Mouse (Mus musculus) heart, embryonic 13.5 days (tissue): Measurements from ENCODE around the gene Tnfrsf4. TPM values are rescaled to one million over a fixed set of nuclear protein-coding genes. Genes with fewer than 3 reads are reported as not detected.

ENCODE experiments used
- ATAC-seq: fragments of 200-750 bp; cut with Nextera tagmentation; 2 replicates; pipeline ENCODE4 v1.8.0; 2017; ENCODE audit warnings: moderate TSS enrichment; ENCODE audit not compliant: insufficient number of reproducible peaks, low FRiP score, low TSS enrichment; ENCODE audit errors: extremely low read depth
- H3K27ac ChIP-seq: fragments of 300-500 bp; sonication (generic); replicated peaks from 2 replicates; pipeline ENCODE4 v1.5.1; 2015; ENCODE audit warnings: moderate library complexity, mild to moderate bottlenecking, inconsistent platforms
- H3K27me3 ChIP-seq: fragments of 300-500 bp; sonication (generic); replicated peaks from 2 replicates; pipeline ENCODE4 v1.6.1; 2015; ENCODE audit warnings: mild to moderate bottlenecking, inconsistent platforms
- H3K36me3 ChIP-seq: fragments of 300-500 bp; sonication (generic); 2 replicates; pipeline ENCODE4 v1.6.1; 2015; ENCODE audit warnings: mild to moderate bottlenecking, inconsistent platforms
- H3K4me1 ChIP-seq: fragments of 300-500 bp; sonication (generic); 2 replicates; pipeline ENCODE4 v1.6.1; 2015; ENCODE audit warnings: inconsistent platforms
- H3K4me2 ChIP-seq: fragments of 300-500 bp; sonication (generic); 2 replicates; pipeline ENCODE4 v1.6.1; 2015; ENCODE audit warnings: inconsistent platforms, mild to moderate bottlenecking, moderate library complexity
- H3K4me3 ChIP-seq: fragments of 300-500 bp; sonication (generic); 2 replicates; pipeline ENCODE4 v1.5.1; 2015; ENCODE audit warnings: moderate library complexity, mild to moderate bottlenecking, inconsistent platforms
- H3K9ac ChIP-seq: fragments of 300-500 bp; sonication (generic); 2 replicates; pipeline ENCODE4 v1.6.1; 2015; ENCODE audit warnings: inconsistent platforms, mild to moderate bottlenecking, moderate library complexity
- H3K9me3 ChIP-seq: fragments of 300-500 bp; sonication (generic); 2 replicates; pipeline ENCODE4 v1.6.1; 2016; ENCODE audit warnings: inconsistent platforms
- WGBS: fragments of 180-500 bp; shearing (Covaris S2); methylation state at CpG from one replicate; pipeline ENCODE4 v1.1.7; 2015; ENCODE audit warnings: mixed read lengths; 5-methylcytosine and 5-hydroxymethylcytosine counted together
- polyA plus RNA-seq: library from polyadenylated mRNA; unstranded; fragments of >200 nt; fragmentation: Nextera tagmentation; extraction: Ambion mirVana; gene quantifications from 2 replicates; pipeline ENCODE4 v1.2.1, GENCODE M21; 2015

Gene Tnfrsf4
- polyA plus RNA-seq, 1 experiment from 2014 or later: 0.47 TPM

- WGBS: 46% methylated on average over 9 of the region's 9 CpGs
- Histone ChIP-seq H3K27ac (peak overlapping the region; percentile 96), H3K4me1 (peaks cover 41% of the 10 kb centered on the region), H3K9ac (peak overlapping the region; percentile 86), H3K9me3 (no peaks in the 10 kb centered on the region), H3K36me3 (peaks cover 31% of the 10 kb centered on the region), H3K4me2 (peak overlapping the region; percentile 86), H3K27me3 (peaks cover 18% of the 10 kb centered on the region), H3K4me3 (peak overlapping the region; percentile 72)
- no peak for ATAC-seq
Observed at GRCm38 (mm10) chr4:156030651-156031118, 17.0 kb downstream of the Tnfrsf4 start.

- H3K9me3 ChIP-seq: no peaks in the 10 kb centered on the region
- ATAC-seq: no peak
- peak overlapping the region; percentile 72 for H3K4me3 ChIP-seq
- WGBS: 8% methylated on average over 7 of the region's 7 CpGs
- peaks cover 23% of the 10 kb centered on the region for H3K27me3 ChIP-seq
- peak overlapping the region; percentile 96 for H3K27ac ChIP-seq
- peaks cover 31% of the 10 kb centered on the region for H3K36me3 ChIP-seq
- peak overlapping the region; percentile 86 for H3K9ac ChIP-seq
- H3K4me1 ChIP-seq: peaks cover 36% of the 10 kb centered on the region
- H3K4me2 ChIP-seq: peak overlapping the region; percentile 86
Observed at GRCm38 (mm10) chr4:156031255-156031592, 17.6 kb downstream of the Tnfrsf4 start.

GRCm38 (mm10) chr4:156031593-156032391, 18.1 kb downstream of the Tnfrsf4 start:
- 1% methylated on average over 24 of the region's 24 CpGs for WGBS
- Histone ChIP-seq H3K36me3 (peaks cover 30% of the 10 kb centered on the region), H3K9me3 (no peaks in the 10 kb centered on the region), H3K27me3 (peaks cover 29% of the 10 kb centered on the region), H3K9ac (peak overlapping the region; percentile 86), H3K27ac (peak overlapping the region; percentile 96), H3K4me3 (peak overlapping the region; percentile 72), H3K4me1 (peaks cover 33% of the 10 kb centered on the region), H3K4me2 (peak overlapping the region; percentile 86)
- ATAC-seq: peak; percentile 82; the same call in 1 of the 2 replicates

GRCm38 (mm10) chr4:156032856-156033255, 19.2 kb downstream of the Tnfrsf4 start:
- H3K27me3 ChIP-seq: peaks cover 29% of the 10 kb centered on the region
- 78% methylated on average over 4 of the region's 4 CpGs for WGBS
- no peaks in the 10 kb centered on the region for H3K9me3 ChIP-seq
- H3K4me3 ChIP-seq: no peak overlapping the region
- peak overlapping the region; percentile 86; the same call in 1 of the 2 replicates for H3K4me2 ChIP-seq
- ATAC-seq: no peak
- peak overlapping the region; percentile 96 for H3K27ac ChIP-seq
- H3K4me1 ChIP-seq: peaks cover 33% of the 10 kb centered on the region
- H3K9ac ChIP-seq: no peak overlapping the region
- H3K36me3 ChIP-seq: peaks cover 19% of the 10 kb centered on the region

GRCm38 (mm10) chr4:156033476-156034119, 20.0 kb downstream of the Tnfrsf4 start:
- peaks cover 33% of the 10 kb centered on the region for H3K4me1 ChIP-seq
- peaks cover 12% of the 10 kb centered on the region for H3K36me3 ChIP-seq
- 42% methylated on average over 6 of the region's 6 CpGs for WGBS
- H3K27ac ChIP-seq: no peak overlapping the region
- no peak overlapping the region for H3K4me3 ChIP-seq
- H3K9me3 ChIP-seq: no peaks in the 10 kb centered on the region
- no peak for ATAC-seq
- H3K27me3 ChIP-seq: peaks cover 29% of the 10 kb centered on the region
- no peak overlapping the region for H3K4me2 ChIP-seq
- no peak overlapping the region for H3K9ac ChIP-seq

GRCm38 (mm10) chr4:156034301-156034700, 20.7 kb downstream of the Tnfrsf4 start:
- no peak for ATAC-seq
- Histone ChIP-seq H3K4me3 (peak overlapping the region; percentile 41; the same call in 1 of the 2 replicates), H3K4me1 (peaks cover 33% of the 10 kb centered on the region), H3K4me2 (no peak overlapping the region; the same call in 1 of the 2 replicates), H3K9me3 (no peaks in the 10 kb centered on the region), H3K27me3 (peaks cover 29% of the 10 kb centered on the region), H3K36me3 (peaks cover 5% of the 10 kb centered on the region), H3K27ac (no peak overlapping the region), H3K9ac (no peak overlapping the region)
- 67% methylated on average over 4 of the region's 4 CpGs for WGBS

- peak overlapping the region; percentile 65 for H3K4me2 ChIP-seq
- peak overlapping the region; percentile 65 for H3K9ac ChIP-seq
Observed at GRCm38 (mm10) chr4:156034901-156035300, 21.3 kb downstream of the Tnfrsf4 start.

GRCm38 (mm10) chr4:156044754-156045153, 31.1 kb downstream of the Tnfrsf4 start:
- Histone ChIP-seq H3K4me1 (no peaks in the 10 kb centered on the region), H3K36me3 (no peaks in the 10 kb centered on the region), H3K9me3 (no peaks in the 10 kb centered on the region), H3K4me2 (no peak overlapping the region), H3K27me3 (peaks cover 11% of the 10 kb centered on the region; the same call in 1 of the 2 replicates), H3K4me3 (no peak overlapping the region), H3K9ac (no peak overlapping the region), H3K27ac (no peak overlapping the region)
- 53% methylated on average over 5 of the region's 5 CpGs for WGBS
- no peak for ATAC-seq

More at GRCm38 (mm10) chr4:156034901-156035300, 21.3 kb downstream of the Tnfrsf4 start:
- Histone ChIP-seq H3K4me3 (peak overlapping the region; percentile 41), H3K36me3 (no peaks in the 10 kb centered on the region; the same call in 1 of the 2 replicates), H3K27me3 (peaks cover 29% of the 10 kb centered on the region), H3K9me3 (no peaks in the 10 kb centered on the region), H3K27ac (no peak overlapping the region), H3K4me1 (peaks cover 33% of the 10 kb centered on the region)
- 4% methylated on average over 25 of the region's 25 CpGs for WGBS
- no peak for ATAC-seq

GRCm38 (mm10) chr4:156049779-156050178, 36.1 kb downstream of the Tnfrsf4 start:
- H3K36me3 ChIP-seq: no peaks in the 10 kb centered on the region
- ATAC-seq: no peak
- WGBS: 38% methylated on average over 3 of the region's 3 CpGs

GRCm38 (mm10) chr4:156050391-156050980, 36.8 kb downstream of the Tnfrsf4 start:
- Histone ChIP-seq H3K27ac (no peak overlapping the region), H3K27me3 (no peaks in the 10 kb centered on the region), H3K4me2 (no peak overlapping the region), H3K4me1 (peaks cover 42% of the 10 kb centered on the region), H3K9ac (no peak overlapping the region), H3K36me3 (no peaks in the 10 kb centered on the region), H3K9me3 (no peaks in the 10 kb centered on the region), H3K4me3 (no peak overlapping the region)
- ATAC-seq: no peak
- 46% methylated on average over 6 of the region's 6 CpGs for WGBS

More at GRCm38 (mm10) chr4:156049779-156050178, 36.1 kb downstream of the Tnfrsf4 start:
- H3K27me3 ChIP-seq: no peaks in the 10 kb centered on the region
- H3K9ac ChIP-seq: no peak overlapping the region
- no peaks in the 10 kb centered on the region for H3K9me3 ChIP-seq
- H3K27ac ChIP-seq: no peak overlapping the region
- H3K4me3 ChIP-seq: no peak overlapping the region
- peaks cover 42% of the 10 kb centered on the region for H3K4me1 ChIP-seq
- no peak overlapping the region for H3K4me2 ChIP-seq

- 34% methylated on average over 4 of the region's 4 CpGs for whole genome bisulfite sequencing
- peaks cover 42% of the 10 kb centered on the region for H3K4me1 ChIP-seq
- peaks cover 6% of the 10 kb centered on the region for H3K27me3 ChIP-seq
- H3K4me3 ChIP-seq: no peak overlapping the region
- H3K4me2 ChIP-seq: peak overlapping the region; percentile 11; the same call in 1 of the 2 replicates
- no peaks in the 10 kb centered on the region for H3K36me3 ChIP-seq
- peak overlapping the region; percentile 78 for H3K27ac ChIP-seq
- ATAC-seq: peak; percentile 35; the same call in 1 of the 2 replicates
- 0 out of 2 replicates have a peak overlapping the region, but pooled peaks have one; percentile 56 for H3K9ac ChIP-seq
- H3K9me3 ChIP-seq: no peaks in the 10 kb centered on the region
Observed at GRCm38 (mm10) chr4:156053113-156053512, 39.5 kb downstream of the Tnfrsf4 start.
